Mouse (Mus musculus) monocyte, adult 2 months (primary cell): ENCODE measurements around the gene Arhgap24.
A peak's percentile ranks its signal among the peaks of the same experiment; 100 is the strongest.

Experiments
- DNase-seq, 2 experiments: peaks; one replicate each; pipeline ENCODE4 v3.0.0; 2022; ENCODE audit warnings: low spot score in 2 of 2, low read depth in 1 of 2

Gene Arhgap24

DNA sequence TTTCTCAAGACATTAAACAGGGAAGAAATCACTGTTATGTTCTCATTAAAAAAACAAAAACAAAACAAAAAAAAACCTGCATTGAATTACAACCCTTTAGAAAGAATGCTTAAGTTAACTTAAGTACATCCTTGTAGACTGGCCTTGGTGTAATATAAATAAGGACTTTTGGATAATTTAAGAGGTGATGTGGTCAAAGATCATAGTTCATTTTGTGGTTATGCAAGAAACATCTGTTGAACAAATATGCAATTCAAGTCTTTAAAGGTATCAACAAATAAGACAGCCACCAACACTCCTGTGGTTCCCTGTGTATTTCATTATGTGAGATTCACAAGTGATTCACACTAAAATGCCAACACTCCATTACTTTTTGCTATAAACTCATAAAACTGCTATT lies 247.3 kb downstream of the Arhgap24 start:
- no peak for DNase-seq

- DNase-seq: no peak
Observed at GRCm38 (mm10) chr5:102729476-102729875, 248.3 kb downstream of the Arhgap24 start.

GRCm38 (mm10) chr5:102736131-102736530 lies 254.9 kb downstream of the Arhgap24 start:
- DNase-seq: no peak

DNA sequence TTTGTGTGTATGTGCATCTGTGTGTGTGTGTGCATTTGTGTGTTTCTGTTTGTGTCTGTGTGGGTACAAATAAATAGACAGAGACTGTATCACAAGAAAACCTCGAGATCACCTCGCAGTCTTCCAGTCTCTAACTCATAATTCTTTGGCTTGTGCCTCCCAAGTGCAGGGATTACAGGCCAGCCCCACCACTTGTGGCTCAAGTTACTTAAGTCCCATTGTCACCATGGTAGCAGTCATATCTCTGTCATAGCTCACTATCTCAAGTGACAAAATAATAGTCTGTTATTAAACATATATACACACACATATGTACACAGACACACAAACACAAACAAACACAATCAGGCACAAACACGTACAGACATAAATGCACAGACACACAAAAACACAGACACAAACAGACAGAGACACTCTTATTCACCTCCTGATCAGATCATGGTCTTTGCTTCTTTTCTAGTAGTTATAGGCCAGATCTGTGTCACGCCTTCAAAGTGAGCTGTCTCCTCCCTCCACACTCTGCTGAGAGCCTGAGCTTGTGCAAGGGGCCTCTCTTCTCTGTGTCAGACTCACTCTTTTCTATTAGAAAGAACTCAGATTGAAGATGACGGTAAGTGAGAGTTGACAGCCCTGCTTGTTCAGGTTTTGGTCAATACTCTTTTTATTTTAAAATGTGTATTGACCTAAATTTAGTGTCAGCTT lies 261.5 kb downstream of the Arhgap24 start:
- no peak for DNase-seq

- no peak for DNase-seq
Observed at GRCm38 (mm10) chr5:102743436-102743835, 262.2 kb downstream of the Arhgap24 start.

DNA sequence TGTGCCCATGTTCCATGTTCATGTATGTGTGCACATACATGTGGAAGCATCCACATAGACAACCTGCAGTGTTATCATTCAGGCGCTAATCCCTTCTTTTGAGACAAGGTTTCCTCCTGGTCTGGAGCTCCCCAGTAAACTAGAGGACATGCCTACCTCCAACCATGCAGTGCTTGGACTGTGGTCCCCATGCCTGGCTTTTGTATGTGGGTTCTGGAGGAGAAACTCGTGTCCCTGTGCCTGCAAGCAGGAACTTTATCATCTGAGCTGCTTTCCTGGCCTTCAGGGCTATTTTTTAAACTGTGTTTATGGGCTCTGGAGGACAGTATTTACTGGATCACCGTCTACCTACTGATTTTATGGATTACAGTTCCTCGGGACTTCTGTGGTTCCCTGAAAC lies 262.9 kb downstream of the Arhgap24 start:
- no peak for DNase-seq

GRCm38 (mm10) chr5:102748146-102748545 lies 267.0 kb downstream of the Arhgap24 start:
- DNase-seq: no peak

DNA sequence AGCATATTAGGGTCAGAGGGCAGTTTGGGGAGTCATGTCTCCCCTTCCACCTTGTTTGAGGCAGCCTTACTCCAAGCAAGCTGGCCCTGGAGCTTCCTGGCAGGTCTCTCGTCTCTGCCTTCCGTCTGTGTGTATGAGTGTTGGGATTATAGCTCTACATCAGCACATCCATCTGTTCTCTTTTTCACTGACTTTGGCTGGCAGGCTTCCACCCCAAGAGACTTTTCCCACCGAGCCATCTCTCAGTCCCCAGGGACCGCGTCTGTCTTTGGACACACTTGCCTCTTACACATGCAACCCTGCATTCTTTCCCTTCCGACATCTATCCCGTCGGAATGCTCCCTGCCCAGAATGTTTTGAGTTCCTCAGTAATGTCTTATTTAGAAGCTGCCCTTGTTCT lies 267.8 kb downstream of the Arhgap24 start:
- DNase-seq: no peak

- DNase-seq: no peak
Observed at GRCm38 (mm10) chr5:102750674-102751073, 269.5 kb downstream of the Arhgap24 start.

GRCm38 (mm10) chr5:102751661-102752307 lies 270.6 kb downstream of the Arhgap24 start:
- DNase-seq: no peak

DNA sequence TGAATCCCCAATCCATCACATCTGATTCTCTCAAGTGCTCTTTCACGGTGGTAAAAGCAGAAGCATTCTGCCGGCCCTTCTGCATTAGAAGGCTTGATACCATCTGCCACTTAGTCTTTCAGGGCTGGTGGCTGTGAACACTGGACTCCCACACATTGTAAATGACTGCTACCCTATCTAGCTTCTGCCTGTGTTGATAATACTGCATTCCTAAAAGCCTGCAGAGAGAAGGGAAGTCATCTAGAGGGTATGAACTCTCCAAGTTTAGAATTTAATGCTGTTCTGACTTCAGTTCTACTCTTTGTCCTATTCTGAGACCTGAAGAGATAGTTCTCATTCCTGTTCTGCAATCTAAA lies 271.1 kb downstream of the Arhgap24 start:
- no peak for DNase-seq

DNA sequence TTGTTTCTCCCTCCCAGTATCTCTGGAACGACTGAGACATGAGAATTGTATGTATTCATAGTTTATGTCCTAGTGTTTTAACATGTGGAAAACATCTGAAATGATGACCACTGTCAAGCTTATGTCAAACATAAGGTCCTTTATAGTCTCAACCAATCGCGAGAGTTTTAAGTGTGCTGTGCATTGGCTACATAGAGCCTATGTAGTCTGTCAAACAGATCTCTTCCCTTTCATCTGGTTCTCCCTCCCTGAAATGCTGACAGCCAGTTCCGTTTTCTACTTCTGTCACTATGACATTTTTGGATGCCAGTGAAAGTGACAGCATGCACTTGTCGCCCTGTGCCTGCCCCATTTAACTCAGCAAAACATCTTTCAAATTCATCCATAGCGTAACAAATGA lies 275.8 kb downstream of the Arhgap24 start:
- no peak for DNase-seq

GRCm38 (mm10) chr5:102765694-102766093 lies 284.5 kb downstream of the Arhgap24 start:
- DNase-seq: no peak

DNA sequence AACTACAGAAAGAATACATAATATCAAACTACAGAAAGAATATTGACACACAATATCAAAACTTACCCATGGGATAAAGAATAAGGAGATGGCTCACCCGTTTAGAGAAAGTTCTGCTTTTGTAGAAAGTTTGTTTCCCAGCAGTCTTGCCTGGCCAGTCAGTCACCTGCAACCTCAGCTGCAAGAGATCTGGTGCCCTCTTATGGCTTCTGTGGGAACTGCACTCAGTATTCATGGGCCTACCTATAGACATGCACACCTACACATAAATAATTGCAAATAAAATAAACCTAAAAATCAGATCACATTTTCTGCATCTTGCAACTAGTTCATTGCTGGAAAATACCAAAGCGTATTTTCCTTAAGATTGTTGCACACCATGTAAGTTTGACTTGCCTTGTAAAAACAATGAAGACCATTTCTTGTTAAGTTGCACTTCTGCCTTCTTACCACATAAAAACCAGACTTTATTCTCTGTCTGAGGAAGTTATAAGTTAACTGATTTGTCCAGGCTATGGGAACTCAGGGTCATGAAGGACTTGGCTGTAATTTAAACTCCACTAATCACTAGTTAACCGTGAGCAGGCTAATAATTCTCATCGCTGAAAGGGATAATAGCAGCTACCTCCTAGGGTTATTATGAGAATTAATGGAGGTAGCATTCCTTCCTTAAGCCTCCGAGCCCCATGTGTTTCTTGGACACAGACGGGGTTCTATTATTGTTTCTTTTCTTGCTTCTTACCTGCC lies 285.3 kb downstream of the Arhgap24 start:
- DNase-seq: no peak

DNA sequence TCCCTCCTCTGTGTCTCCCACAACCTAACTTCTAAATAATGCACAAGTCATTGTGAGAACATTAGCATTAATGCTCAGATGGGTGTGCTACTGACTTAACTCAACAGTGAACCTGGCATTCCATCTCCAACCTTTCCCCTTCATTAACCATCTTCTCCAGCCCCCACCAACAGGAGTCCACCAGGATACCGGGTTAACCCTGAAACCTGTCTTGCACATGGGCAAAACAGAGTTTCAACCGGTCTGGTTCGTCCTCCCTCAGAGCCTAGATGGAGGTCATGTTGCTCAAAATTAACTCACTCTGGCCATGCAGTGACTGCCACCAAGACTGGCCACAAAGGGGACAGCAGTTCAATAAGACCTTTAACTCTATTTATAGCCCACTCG lies 285.9 kb downstream of the Arhgap24 start:
- DNase-seq: no peak

- no peak for DNase-seq
Observed at GRCm38 (mm10) chr5:102767822-102768221, 286.6 kb downstream of the Arhgap24 start.

- DNase-seq: no peak
Observed at GRCm38 (mm10) chr5:102768385-102769080, 287.3 kb downstream of the Arhgap24 start.

DNA sequence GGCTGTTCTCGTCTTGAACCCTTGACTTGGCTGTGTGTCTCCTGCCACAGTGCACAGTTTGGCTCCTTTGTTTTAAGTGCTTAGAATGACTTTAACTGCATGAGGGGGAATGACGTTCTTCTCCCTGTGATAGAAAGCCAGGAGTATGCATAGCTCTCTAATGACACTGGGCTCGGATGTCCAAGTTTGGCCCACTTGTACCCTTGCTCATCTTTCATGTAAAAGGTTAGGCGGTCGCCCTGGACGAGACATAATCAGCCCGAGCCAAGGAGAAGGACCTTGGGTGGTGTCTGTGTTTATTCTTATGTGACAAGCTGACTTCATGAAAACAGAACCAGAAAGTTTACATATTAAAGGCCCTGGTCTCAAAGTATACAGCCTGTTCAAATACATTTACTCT lies 289.4 kb downstream of the Arhgap24 start:
- no peak for DNase-seq

- no peak for DNase-seq
Observed at GRCm38 (mm10) chr5:102774500-102774899, 293.3 kb downstream of the Arhgap24 start.

- DNase-seq: no peak
Observed at GRCm38 (mm10) chr5:102777255-102777654, 296.1 kb downstream of the Arhgap24 start.

DNA sequence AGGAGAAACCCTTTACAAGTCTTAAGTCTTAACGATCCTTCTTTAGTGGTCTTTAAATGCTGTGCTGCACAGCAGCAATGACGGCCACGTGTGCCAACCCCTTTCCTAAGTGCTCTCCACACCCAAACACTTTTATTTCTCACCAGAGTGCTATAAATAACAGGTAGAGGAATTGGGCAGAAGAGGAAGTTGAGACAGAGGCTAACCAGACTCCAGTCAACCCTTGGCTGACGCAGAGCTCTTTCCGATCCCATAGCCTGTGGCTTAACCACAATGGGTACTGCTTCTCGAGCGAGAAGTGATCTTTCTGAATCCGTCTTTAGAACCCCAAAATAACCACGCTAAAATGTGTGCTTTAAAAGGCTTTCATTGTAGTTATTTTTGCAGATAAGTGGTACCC lies 296.7 kb downstream of the Arhgap24 start:
- peak; percentile 19 for DNase-seq

DNA sequence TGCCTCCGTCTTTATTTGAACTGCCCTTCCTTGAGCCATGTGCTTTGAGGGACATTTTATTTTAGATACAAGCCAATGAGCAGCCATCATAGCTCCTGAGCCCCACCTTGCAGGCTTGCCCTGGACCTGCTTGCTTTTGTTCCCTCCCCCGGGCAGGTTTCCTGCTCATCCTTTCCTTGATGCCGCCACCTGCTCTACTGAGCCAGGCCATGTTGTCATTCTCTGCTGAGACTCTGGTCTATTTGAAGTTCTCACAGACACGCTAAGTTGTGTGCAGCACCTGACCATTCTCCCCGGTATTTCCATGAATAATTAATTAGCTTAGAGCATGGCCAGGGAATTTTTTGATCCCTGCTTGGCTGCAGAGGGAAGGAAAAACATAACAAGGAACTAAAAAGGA lies 297.1 kb downstream of the Arhgap24 start:
- DNase-seq: no peak
